Mouse (Mus musculus) hindbrain, embryonic 16.5 days (tissue): ENCODE data around the gene Spag8. TPM values are rescaled to one million over a fixed set of nuclear protein-coding genes. Genes with fewer than 3 reads are reported as not detected.
A peak's percentile ranks its signal among the peaks of the same experiment; 100 is the strongest.

ENCODE experiments used
- ATAC-seq: fragments of 200-750 bp; cut with Nextera tagmentation; 2 replicates; pipeline ENCODE4 v1.8.0; 2017; ENCODE audit warnings: moderate TSS enrichment, moderate library complexity
- H3K27ac ChIP-seq: fragments of 300-500 bp; sonication (generic); 2 replicates; pipeline ENCODE4 v1.5.1; 2014; ENCODE audit warnings: low read depth, mild to moderate bottlenecking, control low read depth, low read length, moderate library complexity
- H3K27me3 ChIP-seq: fragments of 300-500 bp; sonication (generic); replicated peaks from 2 replicates; pipeline ENCODE4 v1.6.1; 2014; ENCODE audit warnings: low read length; ENCODE audit not compliant: control insufficient read depth, insufficient read depth
- H3K36me3 ChIP-seq: fragments of 300-500 bp; sonication (generic); 2 replicates; pipeline ENCODE4 v1.6.1; 2014; ENCODE audit warnings: mild to moderate bottlenecking, low read length, moderate library complexity, mixed read lengths; ENCODE audit not compliant: control insufficient read depth, insufficient read depth
- H3K4me1 ChIP-seq: fragments of 300-500 bp; sonication (generic); 2 replicates; pipeline ENCODE4 v1.6.1; 2014; ENCODE audit warnings: low read depth, low read length; ENCODE audit not compliant: control insufficient read depth, insufficient read depth
- H3K4me2 ChIP-seq: fragments of 300-500 bp; sonication (generic); 2 replicates; pipeline ENCODE4 v1.6.1; 2014; ENCODE audit warnings: mild to moderate bottlenecking, low read length, control low read depth, moderate library complexity
- H3K4me3 ChIP-seq: fragments of 300-500 bp; sonication (generic); 2 replicates; pipeline ENCODE4 v1.5.1; 2014; ENCODE audit warnings: mild to moderate bottlenecking, low read length, control low read depth, moderate library complexity
- H3K9ac ChIP-seq: fragments of 300-500 bp; sonication (generic); 2 replicates; pipeline ENCODE4 v1.6.1; 2014; ENCODE audit warnings: low read depth, mild to moderate bottlenecking, control low read depth, low read length, moderate library complexity
- H3K9me3 ChIP-seq: fragments of 300-500 bp; sonication (generic); 2 replicates; pipeline ENCODE4 v1.6.1; 2014; ENCODE audit warnings: mild to moderate bottlenecking, low read length, moderate library complexity; ENCODE audit not compliant: control insufficient read depth
- WGBS: fragments of 180-500 bp; shearing (Covaris S2); extraction: QIAGEN DNeasy Blood & Tissue Kit; methylation state at CpG from one replicate; pipeline ENCODE4 v1.1.7; 2014; 5-methylcytosine and 5-hydroxymethylcytosine counted together
- polyA plus RNA-seq: library from polyadenylated mRNA; unstranded; fragments of >200 nt; fragmentation: Nextera tagmentation; extraction: Ambion mirVana; gene quantifications from 2 replicates; pipeline ENCODE4 v1.2.1, GENCODE M21; 2015

The Spag8 gene
- polyA plus RNA-seq, 1 experiment from 2014 or later = 9.3 TPM

GRCm38 (mm10) chr4:43634621-43635374, 18.6 kb downstream of the Spag8 start:
- H3K4me2 ChIP-seq = no peak overlapping the region
- H3K4me3 ChIP-seq = no peak overlapping the region
- H3K27me3 ChIP-seq = no peaks in the 10 kb centered on the region
- no peak for ATAC-seq
- H3K9me3 ChIP-seq = no peaks in the 10 kb centered on the region
- 89% methylated on average over 7 of the region's 7 CpGs for WGBS
- H3K9ac ChIP-seq = no peak overlapping the region
- H3K27ac ChIP-seq = no peak overlapping the region
- H3K36me3 ChIP-seq = no peaks in the 10 kb centered on the region
- peaks cover 28% of the 10 kb centered on the region for H3K4me1 ChIP-seq

- H3K4me1 ChIP-seq = peaks cover 28% of the 10 kb centered on the region
- no peaks in the 10 kb centered on the region for H3K9me3 ChIP-seq
- no peak overlapping the region for H3K4me3 ChIP-seq
- no peak overlapping the region for H3K4me2 ChIP-seq
- WGBS = 91% methylated on average over 2 of the region's 2 CpGs
- no peaks in the 10 kb centered on the region for H3K27me3 ChIP-seq
- ATAC-seq = no peak
- no peak overlapping the region for H3K27ac ChIP-seq
- no peaks in the 10 kb centered on the region for H3K36me3 ChIP-seq
- H3K9ac ChIP-seq = no peak overlapping the region
Observed at GRCm38 (mm10) chr4:43633736-43634135, 19.7 kb downstream of the Spag8 start.

GRCm38 (mm10) chr4:43633296-43633695, 20.1 kb downstream of the Spag8 start:
- Histone ChIP-seq H3K27me3 (no peaks in the 10 kb centered on the region), H3K27ac (no peak overlapping the region), H3K9ac (no peak overlapping the region), H3K4me2 (no peak overlapping the region; the same call in 1 of the 2 replicates), H3K9me3 (no peaks in the 10 kb centered on the region), H3K4me3 (no peak overlapping the region), H3K4me1 (peaks cover 28% of the 10 kb centered on the region), H3K36me3 (no peaks in the 10 kb centered on the region)
- ATAC-seq = no peak
- 74% methylated on average over 8 of the region's 8 CpGs for WGBS

- H3K9ac ChIP-seq = peak overlapping the region; percentile 92
- no peaks in the 10 kb centered on the region for H3K36me3 ChIP-seq
- no peaks in the 10 kb centered on the region for H3K27me3 ChIP-seq
- H3K4me2 ChIP-seq = peak overlapping the region; percentile 92
- peak overlapping the region; percentile 82 for H3K27ac ChIP-seq
- H3K4me3 ChIP-seq = peak overlapping the region; percentile 64
- ATAC-seq = peak; percentile 15; the same call in 1 of the 2 replicates
- peaks cover 28% of the 10 kb centered on the region for H3K4me1 ChIP-seq
- H3K9me3 ChIP-seq = no peaks in the 10 kb centered on the region
- 38% methylated on average over 41 of the region's 42 CpGs for WGBS
Observed at GRCm38 (mm10) chr4:43631956-43632920, 21.2 kb downstream of the Spag8 start.

- Histone ChIP-seq H3K4me2 (peak within 1 kb of the TSS; percentile 92), H3K4me3 (peak within 1 kb of the TSS; percentile 64), H3K9me3 (no peaks in the 10 kb centered on the region), H3K4me1 (peaks cover 28% of the 10 kb centered on the region), H3K9ac (peak within 1 kb of the TSS; percentile 92), H3K27ac (peak within 1 kb of the TSS; percentile 82), H3K27me3 (no peaks in the 10 kb centered on the region), H3K36me3 (no peaks in the 10 kb centered on the region)
- 2% methylated on average over 20 of the region's 70 CpGs for WGBS
- ATAC-seq = peak; percentile 63
Observed at GRCm38 (mm10) chr4:43631046-43631955, 22.1 kb downstream of the Spag8 start, which contains the start of gene Npr2. Gene Npr2 (plus strand): TSS chr4:43631935.

- 12% methylated on average over 5 of the region's 5 CpGs for WGBS
Observed at GRCm38 (mm10) chr4:43630671-43631045, 22.7 kb downstream of the Spag8 start.

GRCm38 (mm10) chr4:43630030-43630581, 23.3 kb downstream of the Spag8 start:
- Histone ChIP-seq H3K4me1 (peaks cover 28% of the 10 kb centered on the region), H3K4me3 (no peak overlapping the region), H3K4me2 (peak overlapping the region; percentile 44), H3K27ac (peak overlapping the region; percentile 82), H3K9ac (0 out of 2 replicates have a peak overlapping the region, but pooled peaks have one; percentile 33), H3K36me3 (no peaks in the 10 kb centered on the region), H3K9me3 (no peaks in the 10 kb centered on the region; the same call in 1 of the 2 replicates), H3K27me3 (no peaks in the 10 kb centered on the region)
- peak; percentile 72 for ATAC-seq
- WGBS = 3% methylated on average over 5 of the region's 5 CpGs

More at GRCm38 (mm10) chr4:43630671-43631045, 22.7 kb downstream of the Spag8 start:
- Histone ChIP-seq H3K9me3 (no peaks in the 10 kb centered on the region), H3K27me3 (no peaks in the 10 kb centered on the region), H3K4me1 (peaks cover 28% of the 10 kb centered on the region), H3K9ac (peak overlapping the region; percentile 92; the same call in 1 of the 2 replicates), H3K4me2 (peak overlapping the region; percentile 92), H3K36me3 (no peaks in the 10 kb centered on the region), H3K4me3 (peak overlapping the region; percentile 64), H3K27ac (peak overlapping the region; percentile 82)
- peak; percentile 2; the same call in 1 of the 2 replicates for ATAC-seq
